Mouse (Mus musculus) ZHBTc4 (cell line): Measurements from ENCODE around the gene Ilkap.

Experiments used
- DNase-seq: peaks from one replicate; pipeline ENCODE4 v3.0.0-alpha.2; 2011; ENCODE audit warnings: low read depth, low spot score

Ilkap gene

DNA sequence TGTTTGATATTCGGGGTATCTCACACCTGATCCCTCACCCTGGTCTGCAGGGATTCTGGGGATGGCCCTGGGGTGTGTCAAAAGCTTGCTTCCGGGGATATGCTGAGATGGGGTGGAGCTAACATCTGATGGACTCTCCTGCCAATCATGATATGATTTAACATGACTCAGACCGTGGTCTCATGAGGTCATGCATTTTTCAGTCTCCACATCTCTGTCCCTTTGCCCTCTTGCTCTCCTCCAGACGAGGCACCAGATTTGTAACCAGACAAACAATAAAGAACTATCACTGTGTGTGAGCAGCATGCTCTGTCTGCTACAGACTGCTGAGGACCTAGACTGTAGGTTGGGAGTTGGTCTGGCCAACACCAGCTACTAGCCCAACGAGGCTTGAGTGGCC lies 36.5 kb downstream of the Ilkap start:
- DNase-seq = no peak

DNA sequence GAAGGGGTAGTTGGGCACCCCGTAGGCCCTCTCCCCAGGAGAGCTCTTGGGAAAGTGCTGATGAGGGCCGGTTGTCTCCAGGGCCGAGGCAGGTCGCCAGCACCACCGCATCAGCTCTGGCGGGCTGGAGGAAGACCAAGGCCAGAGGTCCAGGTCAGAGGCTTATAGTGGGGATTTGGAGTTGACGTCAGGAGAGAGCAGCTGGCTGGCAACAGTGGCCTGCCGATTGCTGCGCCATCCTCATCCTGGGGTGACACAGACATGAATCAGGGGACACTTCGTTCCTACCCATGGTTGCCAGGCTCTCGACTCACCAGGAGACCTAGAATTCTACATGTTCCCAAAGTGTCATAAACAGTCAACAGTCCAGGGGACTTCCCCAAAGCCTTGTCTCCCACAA lies 42.5 kb downstream of the Ilkap start:
- no peak for DNase-seq

DNA sequence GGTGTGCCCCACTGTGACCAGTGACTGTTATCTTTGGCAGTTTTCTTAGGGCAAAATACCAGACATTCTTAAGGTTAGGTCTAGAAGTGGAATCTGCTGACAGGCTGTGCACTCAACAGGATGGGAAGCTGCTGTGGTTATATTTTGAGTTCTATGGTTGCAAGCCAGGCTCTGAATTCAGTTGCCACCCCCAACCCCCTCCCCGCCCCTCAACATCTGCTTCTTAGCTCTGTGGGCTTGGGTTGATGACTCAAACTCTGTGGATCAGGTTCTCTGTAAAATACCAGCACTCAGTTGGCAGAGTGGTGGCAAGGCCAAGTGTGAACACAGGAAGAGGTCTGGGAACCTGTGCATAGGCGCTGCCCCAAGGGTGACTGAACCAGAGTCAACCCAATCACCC lies 46.3 kb downstream of the Ilkap start:
- DNase-seq = no peak

DNA sequence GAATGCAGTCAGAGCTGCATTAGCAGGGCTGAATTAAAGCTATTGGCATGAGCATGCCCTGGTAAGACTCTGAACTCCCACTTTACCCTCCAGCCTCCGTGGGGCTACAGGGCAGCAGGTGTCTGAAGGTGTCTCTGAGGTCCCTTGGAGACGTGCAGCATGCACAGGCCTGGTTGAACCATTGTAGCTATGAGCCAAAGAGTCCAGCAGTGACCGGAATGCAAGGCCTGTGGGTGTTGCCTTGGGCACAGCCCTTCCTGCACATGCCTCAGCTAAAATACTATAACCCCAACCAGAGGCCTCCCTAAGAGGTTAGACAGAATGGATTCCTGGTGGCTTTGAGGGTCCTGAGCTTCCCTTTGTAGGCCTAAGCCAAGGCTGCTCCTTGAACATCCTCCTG lies 47.4 kb downstream of the Ilkap start:
- no peak for DNase-seq

DNA sequence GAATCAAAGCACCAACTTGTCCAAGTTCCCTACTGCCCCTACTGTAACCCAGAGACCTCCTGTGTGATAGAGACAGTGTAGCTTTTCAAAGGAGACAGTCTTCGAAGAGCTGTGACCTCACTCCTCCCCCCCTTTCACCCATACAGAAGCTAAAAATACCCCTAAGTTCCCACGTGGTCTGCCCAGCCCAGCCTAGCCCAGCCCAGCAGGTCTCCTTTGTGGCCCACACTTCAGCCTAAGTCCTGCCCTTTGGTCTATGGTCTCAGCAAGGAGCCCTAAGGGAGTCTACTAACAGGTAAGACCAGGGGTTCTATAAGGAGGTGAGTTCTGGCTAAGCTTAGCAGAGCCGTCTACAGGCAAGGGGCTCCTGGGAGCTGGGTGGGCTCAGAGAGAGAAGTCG lies 47.8 kb downstream of the Ilkap start, which contains the start of gene Klhl30:
Gene Klhl30, plus strand, starts transcription at position 176 of the 400 bp plus-strand sequence.
- DNase-seq = no peak

DNA sequence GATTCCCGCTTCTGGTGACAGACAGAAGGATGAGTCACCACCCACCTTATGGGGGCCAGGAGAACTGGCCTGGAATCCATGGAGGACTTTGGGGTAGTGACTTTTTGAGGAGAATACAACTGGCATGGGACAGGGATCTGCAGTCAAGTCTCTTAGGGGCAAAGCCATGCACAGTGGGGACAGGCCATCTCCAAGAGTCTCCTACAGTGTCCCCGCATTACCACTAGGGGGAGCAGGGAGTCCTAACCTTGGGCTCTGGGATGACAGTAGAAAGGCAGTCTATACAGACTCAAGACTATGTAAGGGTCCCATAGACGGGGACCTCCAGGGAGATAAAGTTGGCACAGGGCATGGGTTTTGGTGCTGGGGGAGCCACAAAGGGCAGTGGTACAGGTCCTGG lies 51.7 kb downstream of the Ilkap start:
- peak; percentile 71 for DNase-seq

DNA sequence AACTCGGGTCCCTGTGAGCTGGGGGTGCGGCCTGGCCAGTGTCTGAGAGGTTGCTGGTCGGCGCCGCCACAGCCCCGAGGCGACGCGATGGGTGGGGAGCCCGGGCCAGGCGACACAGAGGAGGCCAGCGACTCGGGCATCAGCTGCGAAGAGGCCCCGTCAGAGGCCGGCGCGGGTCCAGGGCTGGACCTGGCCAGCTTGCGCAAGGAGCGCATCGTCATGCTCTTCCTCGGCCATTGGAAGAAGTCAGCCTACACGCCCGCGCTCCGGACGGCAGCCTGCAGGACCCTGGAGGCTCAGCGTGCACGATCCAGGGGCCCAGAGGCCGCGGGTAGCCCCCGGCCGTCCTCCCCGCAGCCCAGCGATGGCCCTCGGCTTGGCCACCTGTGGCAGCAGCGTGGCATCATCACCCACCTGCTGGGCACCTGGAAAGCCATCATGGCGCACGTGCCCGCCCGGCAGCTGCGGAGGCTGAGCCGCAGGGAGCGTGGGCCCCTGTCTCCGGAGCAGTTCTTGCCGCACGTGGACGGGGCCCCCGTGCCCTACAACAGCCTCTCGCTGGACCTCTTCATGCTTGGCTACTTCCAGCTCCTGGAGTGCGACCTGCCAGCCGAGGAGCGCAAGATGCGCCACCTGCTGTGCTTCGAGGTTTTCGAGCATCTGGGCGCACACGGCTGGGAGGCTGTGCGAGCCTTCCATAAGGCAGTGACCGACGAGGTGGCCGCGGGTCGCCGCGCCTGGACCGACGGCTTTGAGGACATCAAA lies 53.5 kb downstream of the Ilkap start:
- DNase-seq = peak; percentile 52

DNA sequence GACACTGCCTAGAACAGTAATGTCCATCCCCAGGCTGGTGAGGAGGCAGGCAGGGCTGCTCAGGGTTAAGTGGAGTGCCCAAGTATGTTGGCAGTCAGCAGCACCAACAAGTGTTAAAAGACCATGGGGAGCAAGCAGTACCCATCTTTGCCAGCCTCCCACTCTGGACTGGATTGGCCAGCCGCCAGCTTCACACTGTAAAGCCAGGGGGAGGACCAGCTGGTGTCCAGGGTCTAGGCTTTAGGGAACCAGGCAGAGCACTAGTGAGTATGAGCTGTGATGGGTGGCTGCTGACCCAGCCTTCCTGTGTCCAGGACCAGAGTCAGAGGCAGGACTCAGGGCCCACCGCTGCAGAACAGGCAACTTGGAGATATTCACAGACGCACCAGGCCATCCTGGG lies 54.6 kb downstream of the Ilkap start:
- no peak for DNase-seq

DNA sequence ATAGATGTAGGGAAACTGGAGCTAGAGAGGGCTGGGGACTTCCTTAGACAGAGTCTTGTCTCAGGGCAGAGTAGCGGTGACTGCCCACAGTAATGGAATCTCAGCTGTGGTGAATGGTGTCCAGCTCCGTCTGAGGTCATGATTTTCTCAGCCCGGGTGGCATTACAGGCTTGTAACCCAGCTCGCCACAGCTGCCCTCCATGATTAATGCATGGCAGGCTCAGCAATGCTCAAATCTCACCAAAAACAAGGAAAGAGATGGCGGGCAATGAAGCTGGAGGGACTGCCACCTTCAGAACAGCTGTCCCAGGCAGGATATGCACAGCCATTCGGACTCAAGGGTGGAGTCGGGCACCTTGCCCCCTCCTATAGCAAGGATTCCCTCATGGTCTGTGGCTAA lies 61.3 kb downstream of the Ilkap start:
- DNase-seq = no peak

DNA sequence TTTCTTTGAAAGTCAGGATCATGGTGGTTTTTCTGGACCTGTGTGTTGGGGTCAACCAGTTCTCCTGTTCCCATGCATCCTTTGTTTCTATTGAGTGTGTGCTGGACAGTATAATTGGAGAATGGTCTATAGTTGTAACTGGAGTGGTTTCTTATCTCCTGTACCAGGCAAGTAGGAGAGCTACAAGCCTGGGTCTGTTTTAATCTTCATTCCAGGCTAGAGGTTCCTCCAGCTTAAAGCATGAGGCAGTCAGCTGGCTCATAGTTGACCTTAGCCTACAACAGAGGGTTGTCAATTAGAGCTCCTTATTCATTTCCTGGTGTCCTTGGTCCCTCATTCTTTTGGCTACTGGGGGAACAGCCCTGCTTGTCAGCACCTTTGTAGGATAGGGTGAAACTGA lies 65.0 kb downstream of the Ilkap start:
- DNase-seq = no peak

DNA sequence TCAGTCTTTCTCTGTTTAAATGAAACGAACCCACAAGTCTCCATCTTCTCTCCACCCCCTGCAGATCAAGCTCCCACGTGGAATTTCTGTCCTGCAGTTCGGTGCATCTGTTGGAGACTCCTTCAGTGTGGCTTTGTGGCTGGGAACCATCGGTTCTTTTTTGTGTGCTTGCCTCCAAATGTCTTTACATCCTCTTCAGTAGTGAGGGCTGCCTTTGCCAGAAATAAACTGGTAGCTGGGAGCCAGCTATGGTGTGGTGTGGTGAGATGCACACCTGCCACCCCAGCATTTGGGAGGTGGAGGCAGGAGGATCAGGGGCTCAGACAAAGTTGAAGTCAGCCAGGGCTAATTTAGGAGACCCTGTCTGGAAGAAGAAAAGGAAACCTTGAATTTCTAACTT lies 66.5 kb downstream of the Ilkap start:
- no peak for DNase-seq

DNA sequence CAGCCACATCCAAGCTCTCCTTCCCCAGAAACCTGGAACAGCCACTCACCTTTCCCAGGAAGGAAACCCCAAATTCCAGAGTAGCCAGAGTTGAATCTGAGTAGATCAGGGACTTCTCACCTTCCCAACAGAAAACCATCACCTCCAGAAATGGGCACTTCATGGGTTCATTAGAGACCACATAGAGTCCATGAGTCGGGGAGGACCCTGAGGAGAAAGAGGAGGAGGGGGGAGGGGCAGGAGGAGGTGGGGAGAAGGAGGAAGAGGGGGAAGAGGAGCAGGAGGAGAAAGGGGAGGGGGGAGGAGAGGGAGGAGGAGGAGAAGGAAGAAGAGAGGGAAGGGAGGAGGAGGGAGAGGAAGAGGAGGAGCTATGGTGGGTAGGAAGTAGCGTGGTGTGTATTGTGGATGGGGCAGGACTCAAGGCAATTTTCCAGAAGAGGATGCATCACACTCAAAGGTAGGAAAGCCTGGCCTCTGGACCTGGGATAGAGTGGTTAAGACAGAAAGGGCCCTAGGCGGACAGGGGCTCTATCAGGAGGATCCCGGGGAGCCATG lies 73.0 kb downstream of the Ilkap start:
- DNase-seq = no peak

DNA sequence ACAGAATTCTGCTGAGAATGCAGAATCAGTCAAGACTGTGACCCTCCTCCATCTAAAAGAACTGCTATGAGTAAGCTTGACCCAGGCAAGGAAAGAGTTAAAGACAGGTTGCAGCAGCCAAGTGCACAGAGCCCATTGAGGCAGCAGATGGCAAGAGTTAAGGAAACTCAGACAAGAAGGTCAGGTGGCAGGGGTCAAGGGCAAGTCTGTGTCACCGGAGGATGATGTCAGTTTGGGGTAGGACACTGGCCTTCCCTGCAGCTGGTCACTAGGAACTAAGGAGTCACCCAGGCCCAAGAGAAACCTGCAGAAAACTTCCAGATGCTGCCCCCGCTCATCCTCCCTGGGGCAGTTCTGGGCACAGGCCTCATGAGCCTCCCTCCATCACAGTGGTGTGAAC lies 74.0 kb downstream of the Ilkap start:
- no peak for DNase-seq
